ENCODE assay signal across 9 mouse cellular contexts in the genomic region with DNA sequence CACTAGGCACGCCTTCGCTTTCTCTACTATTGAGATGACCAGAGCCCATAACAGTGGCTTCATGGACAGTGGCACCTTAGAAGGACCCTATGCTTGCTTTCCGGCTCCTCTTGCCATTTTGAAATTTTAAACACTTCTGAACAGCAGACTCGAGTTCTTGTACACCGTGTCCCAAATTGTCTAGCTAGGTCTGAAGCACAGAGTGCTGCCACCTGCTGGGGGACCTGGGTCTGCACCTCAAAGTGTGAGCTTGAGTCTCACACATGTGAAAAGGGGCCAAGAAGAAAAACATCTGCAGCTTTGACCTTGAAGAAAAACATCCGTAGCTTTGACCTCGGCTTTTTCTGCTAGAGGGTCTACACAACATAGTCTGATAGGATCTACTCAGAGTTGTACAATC. TPM values are rescaled to one million over a fixed set of nuclear protein-coding genes. Genes with fewer than 3 reads are reported as not detected.
DNase-seq lines count a peak whose midpoint lies in the region; ATAC-seq and TF ChIP-seq lines count a peak whose summit lies in the region.
"Had no signal": no experiment of that assay in that cellular context is flagged by ENCODE, and none has a peak within 500 bp of the region (broad histone marks: within the 10 kb centered on the region; RNA-seq: fewer than 3 reads in every experiment).

No protein-coding gene starts in this region.

- H3K4me1 ChIP-seq in intestine, postnatal 0 days (replicated peaks; ENCODE audit: control insufficient read depth, insufficient read depth, low read length) = no peaks in the 10 kb centered on the region
- no peaks in the 10 kb centered on the region for H3K4me1 ChIP-seq in intestine, embryonic 15.5 days (replicated peaks)
- no peaks in the 10 kb centered on the region for H3K4me1 ChIP-seq in ES-Bruce4 (ENCODE audit: control insufficient read depth, insufficient read depth, low read length)
- H3K4me1 ChIP-seq: limb, embryonic 15.5 days had no signal

- no peak for TF ChIP-seq POLR2A in ES-Bruce4 (IDR thresholded peaks at IDR 0.05; ENCODE audit: insufficient read depth, low read length)

- peaks cover 25% of the 10 kb centered on the region for H3K36me3 ChIP-seq in intestine, postnatal 0 days (ENCODE audit: control insufficient read depth, insufficient read depth)
- H3K36me3 ChIP-seq in intestine, embryonic 15.5 days = peaks cover 18% of the 10 kb centered on the region
- H3K36me3 ChIP-seq in ES-Bruce4 (ENCODE audit: control insufficient read depth, insufficient read depth, low read length, poor library complexity, severe bottlenecking) = no peaks in the 10 kb centered on the region

- H3K4me2 ChIP-seq in intestine, postnatal 0 days (replicated peaks; ENCODE audit: low read depth) = no peak overlapping the region
- no peak overlapping the region for H3K4me2 ChIP-seq in intestine, embryonic 15.5 days (replicated peaks)
- H3K4me2 ChIP-seq: limb, embryonic 15.5 days had no signal

- H3K27me3 ChIP-seq in intestine, postnatal 0 days (replicated peaks; ENCODE audit: control insufficient read depth, insufficient read depth, low read length) = no peaks in the 10 kb centered on the region
- peaks cover 4% of the 10 kb centered on the region for H3K27me3 ChIP-seq in intestine, embryonic 15.5 days (replicated peaks)
- H3K27me3 ChIP-seq in ES-Bruce4 (ENCODE audit: control insufficient read depth, insufficient read depth, low read length, poor library complexity, severe bottlenecking) = no peaks in the 10 kb centered on the region
- H3K27me3 ChIP-seq: limb, embryonic 15.5 days had no signal

- no peak overlapping the region for H3K27ac ChIP-seq in intestine, postnatal 0 days (ENCODE audit: low read depth, low read length)
- H3K27ac ChIP-seq in intestine, embryonic 15.5 days = no peak overlapping the region
- no peak overlapping the region for H3K27ac ChIP-seq in ES-Bruce4 (ENCODE audit: insufficient read depth, low read length)
- H3K27ac ChIP-seq: limb, embryonic 15.5 days had no signal

- no peak for TF ChIP-seq EP300 in ES-Bruce4 (IDR thresholded peaks at IDR 0.05; ENCODE audit: insufficient read depth, low read depth, low read length)

- H3K9ac ChIP-seq in intestine, postnatal 0 days (ENCODE audit: low read depth, low read length) = no peak overlapping the region
- H3K9ac ChIP-seq in intestine, embryonic 15.5 days = no peak overlapping the region
- H3K9ac ChIP-seq in ES-Bruce4 (ENCODE audit: low read depth, poor library complexity, severe bottlenecking) = no peak overlapping the region
- H3K9ac ChIP-seq: limb, embryonic 15.5 days had no signal

- no peaks in the 10 kb centered on the region for H3K9me3 ChIP-seq in intestine, postnatal 0 days (ENCODE audit: control insufficient read depth)
- H3K9me3 ChIP-seq in intestine, embryonic 15.5 days = no peaks in the 10 kb centered on the region
- H3K9me3 ChIP-seq in ES-Bruce4 (replicated peaks; ENCODE audit: control insufficient read depth, insufficient read depth, low read length, poor library complexity, severe bottlenecking) = no peaks in the 10 kb centered on the region
- H3K9me3 ChIP-seq: limb, embryonic 15.5 days had no signal

- WGBS in intestine, postnatal 0 days = 40% methylated on average over 7 of the region's 7 CpGs
- 47% methylated on average over 7 of the region's 7 CpGs for WGBS in intestine, embryonic 15.5 days

- ATAC-seq in intestine, postnatal 0 days = no peak
- no peak for ATAC-seq in intestine, embryonic 15.5 days
- peak; percentile 74; the same call in 1 of the 2 replicates for ATAC-seq in frontal cortex, adult (ENCODE audit: low TSS enrichment)
- peak; percentile 72 for ATAC-seq in megakaryocyte progenitor cell, adult 5-6 weeks (replicated peaks; ENCODE audit: poor library complexity)

- peak; percentile 88 for TF ChIP-seq CTCF in intestine, postnatal 0 days (IDR thresholded peaks at IDR 0.05; ENCODE audit: low read depth)
- peak; percentile 87 for TF ChIP-seq CTCF in ES-Bruce4 (IDR thresholded peaks at IDR 0.05; ENCODE audit: low read depth, low read length)

- no peak overlapping the region for H3K4me3 ChIP-seq in intestine, postnatal 0 days (ENCODE audit: low read depth, low read length)
- H3K4me3 ChIP-seq in intestine, embryonic 15.5 days (replicated peaks) = no peak overlapping the region
- no peak overlapping the region for H3K4me3 ChIP-seq in ES-Bruce4 (ENCODE audit: low read depth, low read length)
- H3K4me3 ChIP-seq: limb, embryonic 15.5 days had no signal

- peak; percentile 67 for DNase-seq in c-Kit-positive CD71-positive TER-119-positive erythroid progenitor cells, embryonic 14.5 days (ENCODE audit: low spot score)
- peak; percentile 49 to 68 for DNase-seq in layer of hippocampus, postnatal 14 days (ENCODE audit: low spot score in 2 of 2)
- DNase-seq in testis, postnatal 10 days (ENCODE audit: low spot score) = peak; percentile 82

RNA-seq across cellular contexts. Expression of a gene that starts 13.1 kb away (rescaled TPM):
- polyA plus RNA-seq in intestine, postnatal 0 days (2015; fragmentation: Nextera tagmentation; extraction: Ambion mirVana) = 3.2 and 3.6 TPM in 2 replicates
- polyA plus RNA-seq in intestine, embryonic 15.5 days (2015; fragmentation: Nextera tagmentation; extraction: Ambion mirVana) = 8.2 and 8.8 TPM in 2 replicates
- 17.5 TPM in 2 replicates for polyA plus RNA-seq in ES-Bruce4 (2011; ENCODE audit: insufficient read depth, insufficient read length, low read depth, missing spikeins)
- total RNA-seq in layer of hippocampus, postnatal 14 days (2021) = 1 to 10 TPM; 3.8 to 4.1 TPM
- 0.12 TPM in 1 of 2 replicates, not detected in the other for total RNA-seq in megakaryocyte progenitor cell, adult 5-6 weeks (2015)
- not detected in 2 replicates for total RNA-seq in megakaryocyte progenitor cell, adult 5-6 weeks (2017)

RNA-seq across cellular contexts. Expression of a gene that starts 27.0 kb away (rescaled TPM):
- 9.7 TPM in 2 replicates for polyA plus RNA-seq in intestine, postnatal 0 days (2015; fragmentation: Nextera tagmentation; extraction: Ambion mirVana)
- 20.0 and 20.5 TPM in 2 replicates for polyA plus RNA-seq in intestine, embryonic 15.5 days (2015; fragmentation: Nextera tagmentation; extraction: Ambion mirVana)
- polyA plus RNA-seq in ES-Bruce4 (2011; ENCODE audit: insufficient read depth, insufficient read length, low read depth, missing spikeins) = 18.4 and 19.2 TPM in 2 replicates
- total RNA-seq in layer of hippocampus, postnatal 14 days (2021) = 10 to 100 TPM; 14.6 to 20.0 TPM
- 59.0 and 59.9 TPM in 2 replicates for total RNA-seq in megakaryocyte progenitor cell, adult 5-6 weeks (2015)
- 36.8 and 43.4 TPM in 2 replicates for total RNA-seq in megakaryocyte progenitor cell, adult 5-6 weeks (2017)

Comparison
In these comparisons a context has a peak if more than half of its experiments do, and no peak if none do; other contexts are left out.
1. ATAC-seq: peak in frontal cortex, adult (single experiment) and megakaryocyte progenitor cell, adult 5-6 weeks (single experiment); none in intestine, postnatal 0 days (single experiment) and intestine, embryonic 15.5 days (single experiment).
2. Peak in every context shown above with its lines, with median percentiles within 50 percentile points of each other: DNase-seq.